Mouse (Mus musculus): Measurements from ENCODE around the gene Slc17a7.

GRCm38 (mm10) chr7:45195341-45196175 is 31.8 kb downstream of the Slc17a7 start:
- TF ChIP-seq CTCF (IDR thresholded peaks at IDR 0.05; ENCODE audit: low read depth) (no peak), EP300 (IDR thresholded peaks at IDR 0.05; ENCODE audit: low read depth) (no peak)

Data from liver, postnatal 0 days (tissue).